Mouse (Mus musculus) embryo, embryonic 10 days (tissue): Measurements from ENCODE around the gene Gm6268.

Experiments used
- DNase-seq: peaks from one replicate; pipeline ENCODE4 v3.0.0-alpha.2; 2015; ENCODE audit warnings: low spot score

Gene Gm6268

GRCm38 (mm10) chrX:36400980-36401379 lies at the start of gene Gm6268:
TSS of gene Gm6268 (plus strand) at chrX:36401280.
- no peak for DNase-seq

GRCm38 (mm10) chrX:36352446-36352845 lies 48.6 kb upstream of the Gm6268 start:
- DNase-seq = no peak

GRCm38 (mm10) chrX:36385340-36385739 lies 15.7 kb upstream of the Gm6268 start:
- DNase-seq = no peak

GRCm38 (mm10) chrX:36389971-36390370 lies 11.1 kb upstream of the Gm6268 start:
- DNase-seq = no peak

GRCm38 (mm10) chrX:36390503-36390902 lies 10.6 kb upstream of the Gm6268 start:
- DNase-seq = no peak

GRCm38 (mm10) chrX:36392672-36393071 lies 8.4 kb upstream of the Gm6268 start:
- no peak for DNase-seq

GRCm38 (mm10) chrX:36393279-36393678 lies 7.8 kb upstream of the Gm6268 start:
- DNase-seq = peak; percentile 35

- DNase-seq = no peak
Measured at GRCm38 (mm10) chrX:36402316-36402715, 1.2 kb downstream of the Gm6268 start.

GRCm38 (mm10) chrX:36419153-36419552 lies 18.1 kb downstream of the Gm6268 start:
- no peak for DNase-seq

GRCm38 (mm10) chrX:36434993-36435392 lies 33.9 kb downstream of the Gm6268 start:
- DNase-seq = peak; percentile 12

- DNase-seq = no peak
Measured at GRCm38 (mm10) chrX:36437932-36438331, 36.9 kb downstream of the Gm6268 start.
